Mouse (Mus musculus) hindbrain, embryonic 14.5 days (tissue): ENCODE results near the gene Eid2. TPM values are rescaled to one million over a fixed set of nuclear protein-coding genes. Genes with fewer than 3 reads are reported as not detected.

Experiments
- ATAC-seq: fragments of 200-750 bp; cut with Nextera tagmentation; 2 replicates; pipeline ENCODE4 v1.8.0; 2017; ENCODE audit warnings: moderate number of reproducible peaks, mild to moderate bottlenecking, moderate TSS enrichment, moderate library complexity; ENCODE audit not compliant: low FRiP score
- DNase-seq: peaks from one replicate; pipeline ENCODE4 v3.0.0-alpha.2; 2015; ENCODE audit warnings: low spot score
- H3K27ac ChIP-seq: fragments of 300-500 bp; sonication (generic); 2 replicates; pipeline ENCODE4 v1.5.1; 2014; ENCODE audit warnings: mild to moderate bottlenecking, moderate library complexity
- H3K27me3 ChIP-seq: fragments of 300-500 bp; sonication (generic); 2 replicates; pipeline ENCODE4 v1.6.1; 2014; ENCODE audit warnings: mild to moderate bottlenecking, low read length, mixed read lengths; ENCODE audit not compliant: control insufficient read depth, insufficient read depth
- H3K36me3 ChIP-seq: fragments of 300-500 bp; sonication (generic); replicated peaks from 2 replicates; pipeline ENCODE4 v1.6.1; 2014; ENCODE audit not compliant: control insufficient read depth, insufficient read depth
- H3K4me1 ChIP-seq: fragments of 300-500 bp; sonication (generic); replicated peaks from 2 replicates; pipeline ENCODE4 v1.6.1; 2014; ENCODE audit warnings: antibody characterized with exemption, low read length, mixed read lengths; ENCODE audit not compliant: control insufficient read depth, insufficient read depth
- H3K4me2 ChIP-seq: fragments of 300-500 bp; sonication (generic); replicated peaks from 2 replicates; pipeline ENCODE4 v1.6.1; 2014; ENCODE audit warnings: mild to moderate bottlenecking, moderate library complexity
- H3K4me3 ChIP-seq: fragments of 300-500 bp; sonication (generic); replicated peaks from 2 replicates; pipeline ENCODE4 v1.5.1; 2014; ENCODE audit warnings: mild to moderate bottlenecking, low read length
- H3K9ac ChIP-seq: fragments of 300-500 bp; sonication (generic); 2 replicates; pipeline ENCODE4 v1.6.1; 2014
- H3K9me3 ChIP-seq: fragments of 300-500 bp; sonication (generic); 2 replicates; pipeline ENCODE4 v1.6.1; 2016; ENCODE audit warnings: low read length; ENCODE audit not compliant: control insufficient read depth
- WGBS: fragments of 180-500 bp; shearing (Covaris S2); extraction: QIAGEN DNeasy Blood & Tissue Kit; methylation state at CpG from one replicate; pipeline ENCODE4 v1.1.7; 2014; 5-methylcytosine and 5-hydroxymethylcytosine counted together
- polyA plus RNA-seq: library from polyadenylated mRNA; unstranded; fragments of >200 nt; fragmentation: Nextera tagmentation; extraction: Ambion mirVana; gene quantifications from 2 replicates; pipeline ENCODE4 v1.2.1, GENCODE M21; 2014

The Eid2 gene
- polyA plus RNA-seq, 1 experiment from 2014 or later, result 8.8 TPM

GRCm38 (mm10) chr7:28262861-28263260 lies 4.8 kb upstream of the Eid2 start:
- H3K27me3 ChIP-seq, result no peaks in the 10 kb centered on the region
- H3K27ac ChIP-seq, result no peak overlapping the region
- ATAC-seq (no peak), DNase-seq (no peak)
- H3K4me1 ChIP-seq, result no peaks in the 10 kb centered on the region
- no peak overlapping the region for H3K9ac ChIP-seq
- H3K9me3 ChIP-seq, result no peaks in the 10 kb centered on the region
- WGBS, result 59% methylated on average over 5 of the region's 5 CpGs
- H3K36me3 ChIP-seq, result no peaks in the 10 kb centered on the region
- no peak overlapping the region for H3K4me3 ChIP-seq
- H3K4me2 ChIP-seq, result no peak overlapping the region

- WGBS, result 9% methylated on average over 15 of the region's 15 CpGs
- peak; percentile 61 for DNase-seq
Measured at GRCm38 (mm10) chr7:28263786-28264185, 3.9 kb upstream of the Eid2 start.

GRCm38 (mm10) chr7:28265391-28265790 lies 2.3 kb upstream of the Eid2 start:
- Histone ChIP-seq H3K27ac (no peak overlapping the region), H3K4me1 (peaks cover 10% of the 10 kb centered on the region; the same call in 1 of the 2 replicates), H3K9ac (no peak overlapping the region), H3K36me3 (peaks cover 4% of the 10 kb centered on the region; the same call in 1 of the 2 replicates), H3K4me3 (no peak overlapping the region), H3K27me3 (no peaks in the 10 kb centered on the region), H3K9me3 (no peaks in the 10 kb centered on the region), H3K4me2 (no peak overlapping the region)
- DNase-seq (no peak), ATAC-seq (no peak)
- WGBS, result 87% methylated on average over 13 of the region's 13 CpGs

More at GRCm38 (mm10) chr7:28263786-28264185, 3.9 kb upstream of the Eid2 start:
- ATAC-seq, result no peak
- Histone ChIP-seq H3K9me3 (no peaks in the 10 kb centered on the region), H3K27me3 (no peaks in the 10 kb centered on the region), H3K9ac (no peak overlapping the region), H3K4me1 (peaks cover 4% of the 10 kb centered on the region; the same call in 1 of the 2 replicates), H3K4me3 (no peak overlapping the region), H3K27ac (no peak overlapping the region), H3K4me2 (no peak overlapping the region), H3K36me3 (no peaks in the 10 kb centered on the region)

GRCm38 (mm10) chr7:28268042-28268531 lies 406 bp downstream of the Eid2 start:
- ATAC-seq (peak; percentile 71), DNase-seq (peak; percentile 42)
- peak overlapping the region; percentile 68 for H3K4me2 ChIP-seq
- peak overlapping the region; percentile 92 for H3K27ac ChIP-seq
- H3K9ac ChIP-seq, result peak overlapping the region; percentile 98
- no peaks in the 10 kb centered on the region for H3K27me3 ChIP-seq
- H3K4me1 ChIP-seq, result peaks cover 10% of the 10 kb centered on the region; the same call in 1 of the 2 replicates
- WGBS, result under 1% methylated on average over 60 of the region's 62 CpGs
- H3K36me3 ChIP-seq, result peaks cover 18% of the 10 kb centered on the region
- no peaks in the 10 kb centered on the region for H3K9me3 ChIP-seq
- H3K4me3 ChIP-seq, result peak overlapping the region; percentile 88

- Histone ChIP-seq H3K27ac (peak overlapping the region; percentile 92), H3K9me3 (no peaks in the 10 kb centered on the region), H3K4me1 (peaks cover 10% of the 10 kb centered on the region; the same call in 1 of the 2 replicates), H3K27me3 (no peaks in the 10 kb centered on the region), H3K4me3 (peak overlapping the region; percentile 88), H3K36me3 (peaks cover 23% of the 10 kb centered on the region), H3K4me2 (peak overlapping the region; percentile 68), H3K9ac (peak overlapping the region; percentile 98)
- no peak for DNase-seq
- WGBS, result 30% methylated on average over 16 of the region's 16 CpGs
- no peak for ATAC-seq
Measured at GRCm38 (mm10) chr7:28268576-28268975, 895 bp downstream of the Eid2 start.

- no peaks in the 10 kb centered on the region for H3K9me3 ChIP-seq
- H3K4me3 ChIP-seq, result peak overlapping the region; percentile 88
- DNase-seq, result no peak
- peaks cover 27% of the 10 kb centered on the region for H3K36me3 ChIP-seq
- ATAC-seq, result no peak
- no peak overlapping the region for H3K9ac ChIP-seq
- peaks cover 10% of the 10 kb centered on the region; the same call in 1 of the 2 replicates for H3K4me1 ChIP-seq
- H3K4me2 ChIP-seq, result peak overlapping the region; percentile 68
- no peak overlapping the region for H3K27ac ChIP-seq
- no peaks in the 10 kb centered on the region for H3K27me3 ChIP-seq
- WGBS, result 89% methylated on average over 12 of the region's 12 CpGs
Measured at GRCm38 (mm10) chr7:28269355-28269754, 1.7 kb downstream of the Eid2 start.

GRCm38 (mm10) chr7:28271761-28272160 lies 4.1 kb downstream of the Eid2 start:
- Histone ChIP-seq H3K9ac (no peak overlapping the region), H3K4me1 (peaks cover 10% of the 10 kb centered on the region; the same call in 1 of the 2 replicates), H3K27ac (no peak overlapping the region), H3K4me2 (no peak overlapping the region), H3K4me3 (no peak overlapping the region), H3K9me3 (no peaks in the 10 kb centered on the region), H3K36me3 (peaks cover 27% of the 10 kb centered on the region), H3K27me3 (no peaks in the 10 kb centered on the region)
- 73% methylated on average over 3 of the region's 3 CpGs for WGBS
- no peak for ATAC-seq
- DNase-seq, result no peak

- H3K4me2 ChIP-seq, result no peak overlapping the region
- no peaks in the 10 kb centered on the region for H3K27me3 ChIP-seq
- ATAC-seq, result no peak
- DNase-seq, result no peak
- peak overlapping the region; percentile 73; the same call in 1 of the 2 replicates for H3K4me3 ChIP-seq
- no peaks in the 10 kb centered on the region for H3K9me3 ChIP-seq
- H3K36me3 ChIP-seq, result peaks cover 17% of the 10 kb centered on the region
- no peak overlapping the region for H3K9ac ChIP-seq
- WGBS, result 55% methylated on average over 8 of the region's 8 CpGs
- no peak overlapping the region for H3K27ac ChIP-seq
- peaks cover 18% of the 10 kb centered on the region for H3K4me1 ChIP-seq
Measured at GRCm38 (mm10) chr7:28277237-28277614, 9.5 kb downstream of the Eid2 start.

GRCm38 (mm10) chr7:28277615-28278278 lies 10.1 kb downstream of the Eid2 start, which contains the start of gene Eid2b:
TSS of gene Eid2b (plus strand) at chr7:28277739.
- Histone ChIP-seq H3K4me1 (peaks cover 18% of the 10 kb centered on the region), H3K4me3 (peak within 1 kb of the TSS; percentile 73), H3K36me3 (peaks cover 12% of the 10 kb centered on the region), H3K27ac (peak within 1 kb of the TSS; percentile 87), H3K9me3 (no peaks in the 10 kb centered on the region), H3K4me2 (peak within 1 kb of the TSS; percentile 87), H3K27me3 (no peaks in the 10 kb centered on the region), H3K9ac (peak within 1 kb of the TSS; percentile 93)
- WGBS, result 2% methylated on average over 62 of the region's 68 CpGs
- ATAC-seq (peak; percentile 78), DNase-seq (peak; percentile 98)
